Mouse (Mus musculus) lung, postnatal 0 days (tissue): ENCODE measurements around the gene Pcsk4.

ENCODE experiments used
- CTCF ChIP-seq: IDR thresholded peaks from 2 replicates; pipeline ENCODE4 v1.5.1; 2016; ENCODE audit warnings: antibody characterized with exemption, mild to moderate bottlenecking
- EP300 ChIP-seq: IDR thresholded peaks from 2 replicates; pipeline ENCODE4 v1.6.1; 2016; ENCODE audit warnings: antibody characterized with exemption, mild to moderate bottlenecking, control low read depth

DNA sequence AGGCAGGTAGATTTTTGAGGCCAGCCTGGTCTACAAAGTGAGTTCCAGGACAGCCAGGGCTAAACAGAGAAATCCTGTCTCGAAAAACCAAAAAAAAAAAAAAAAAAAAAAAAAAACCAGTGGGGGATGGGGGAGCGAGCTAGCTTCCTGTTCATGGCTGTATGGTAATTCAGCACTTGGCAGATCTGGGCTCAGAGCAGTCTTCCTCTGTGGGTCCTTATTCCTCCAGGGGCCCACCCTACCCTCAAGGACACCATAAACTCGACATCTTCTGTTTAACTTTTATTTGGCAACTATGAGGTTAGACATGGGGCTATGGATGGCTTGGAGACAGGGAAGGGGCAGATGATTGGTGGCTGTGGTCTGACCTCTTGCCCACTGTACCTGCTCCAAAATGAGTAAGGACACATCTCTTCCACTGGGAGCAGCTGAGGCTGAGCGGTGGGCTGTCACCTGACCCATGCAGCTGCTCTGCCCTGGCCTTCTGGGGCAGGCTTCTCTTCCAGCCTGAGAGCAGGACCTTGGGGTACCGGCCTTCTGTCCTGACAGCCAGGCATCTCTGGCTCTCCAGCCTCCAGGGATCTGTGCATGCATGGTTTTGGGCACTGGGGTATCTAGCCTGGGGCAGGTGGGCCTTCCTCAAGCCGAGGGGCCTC, 8.2 kb downstream of the Pcsk4 start:
- TF ChIP-seq CTCF (no peak), EP300 (no peak)
